Mouse (Mus musculus) cerebellum, adult 2 months (tissue): ENCODE measurements around the gene Atad1.

Source experiments
- CTCF ChIP-seq: fragments of 200-500 bp; IDR thresholded peaks from 2 replicates; pipeline ENCODE4 v1.5.1; 2011; ENCODE audit warnings: low read depth, mild to moderate bottlenecking, control low read depth, low read length, moderate library complexity, borderline replicate concordance; ENCODE audit not compliant: insufficient read depth
- POLR2A ChIP-seq: fragments of 200-500 bp; IDR thresholded peaks from 2 replicates; pipeline ENCODE4 v1.6.1; 2011; ENCODE audit warnings: low read length, control low read depth, borderline replicate concordance; ENCODE audit not compliant: insufficient read depth

GRCm38 (mm10) chr19:32757831-32758792, 18.5 kb upstream of the Atad1 start:
- TF ChIP-seq CTCF, result no peak
- TF ChIP-seq POLR2A, result no peak
